Mouse (Mus musculus): ENCODE measurements at regions not wholly inside any gene's neighbourhood (a gene's known extent, or its start where the extent isn't known, plus 50 kb on each side); places are given as distances from the start of the nearest gene placed in this dataset.
A peak's percentile ranks its signal among the peaks of the same experiment; 100 is the strongest.

DNA sequence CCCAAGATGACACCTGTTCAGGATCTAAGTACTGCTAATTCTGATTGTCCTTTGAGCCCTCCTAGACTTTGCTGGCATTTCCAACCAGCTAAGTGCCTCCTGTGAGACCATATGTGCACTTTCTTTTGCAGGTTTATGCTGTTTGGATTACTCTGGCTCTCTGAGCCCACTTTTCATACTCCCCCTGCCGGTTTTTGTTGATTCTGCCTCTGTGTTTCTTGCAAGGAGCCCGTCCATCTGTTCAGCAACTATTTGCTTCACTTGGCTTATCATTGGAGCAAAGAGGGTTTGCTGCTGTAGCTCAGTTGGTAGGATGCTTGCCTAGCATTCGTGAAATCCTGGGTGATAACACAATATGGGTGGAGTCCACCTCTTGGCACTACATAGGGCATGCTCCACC lies 52.8 kb upstream of the Cldn5 start:
- TF ChIP-seq CTCF (conservative IDR thresholded peaks at IDR 0.05; ENCODE audit: low read length) (peak; percentile 27; the same call in 1 of the 2 replicates), POU5F1 (IDR thresholded peaks at IDR 0.05; ENCODE audit: borderline replicate concordance, low read length) (no peak), NANOG (IDR thresholded peaks at IDR 0.05; ENCODE audit: borderline replicate concordance, low read length) (no peak)
